Mouse (Mus musculus) thymus, postnatal 4 days (tissue): ENCODE results near the gene Otp.

Experiments
- DNase-seq: peaks from one replicate; pipeline ENCODE4 v3.0.0; 2021

Otp gene

GRCm38 (mm10) chr13:94874039-94874425, 1.4 kb upstream of the Otp start:
- DNase-seq: no peak

DNA sequence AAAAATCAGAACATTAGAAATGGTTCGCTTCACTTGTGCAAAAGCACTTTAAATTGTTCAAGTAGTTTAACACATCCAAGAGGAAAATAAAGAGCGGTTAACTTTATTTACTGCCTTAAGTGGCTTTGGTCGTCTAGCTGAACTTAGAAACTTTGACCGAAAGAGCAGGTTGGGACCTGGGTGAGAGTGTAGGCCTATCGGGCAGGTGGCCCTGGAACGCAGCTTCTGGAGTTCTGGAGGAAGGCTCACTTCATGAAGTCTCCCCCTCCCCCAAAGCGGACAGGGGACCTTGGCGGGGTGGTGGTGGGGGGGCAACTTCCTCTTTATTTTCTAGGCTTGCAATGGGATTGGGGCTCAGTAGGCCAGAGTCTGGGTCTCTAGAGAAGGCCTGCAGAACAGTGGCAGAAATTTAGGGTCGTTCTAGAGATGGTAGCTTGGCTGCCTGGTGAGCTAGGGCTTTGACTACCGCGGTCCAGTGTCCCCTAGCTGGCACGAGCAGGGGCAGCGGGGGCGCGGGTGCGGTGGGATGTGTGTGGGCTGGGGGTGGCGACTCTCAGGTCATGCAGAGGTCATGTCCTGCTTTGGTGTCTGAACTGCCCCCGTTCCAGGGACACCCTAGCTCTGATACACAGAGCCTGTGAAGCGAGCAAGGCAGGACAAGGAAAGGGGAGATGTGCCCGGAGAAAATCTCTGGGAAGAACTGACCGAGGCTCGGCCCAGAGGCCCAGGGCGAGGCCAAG, 576 bp upstream of the Otp start:
- DNase-seq: no peak

DNA sequence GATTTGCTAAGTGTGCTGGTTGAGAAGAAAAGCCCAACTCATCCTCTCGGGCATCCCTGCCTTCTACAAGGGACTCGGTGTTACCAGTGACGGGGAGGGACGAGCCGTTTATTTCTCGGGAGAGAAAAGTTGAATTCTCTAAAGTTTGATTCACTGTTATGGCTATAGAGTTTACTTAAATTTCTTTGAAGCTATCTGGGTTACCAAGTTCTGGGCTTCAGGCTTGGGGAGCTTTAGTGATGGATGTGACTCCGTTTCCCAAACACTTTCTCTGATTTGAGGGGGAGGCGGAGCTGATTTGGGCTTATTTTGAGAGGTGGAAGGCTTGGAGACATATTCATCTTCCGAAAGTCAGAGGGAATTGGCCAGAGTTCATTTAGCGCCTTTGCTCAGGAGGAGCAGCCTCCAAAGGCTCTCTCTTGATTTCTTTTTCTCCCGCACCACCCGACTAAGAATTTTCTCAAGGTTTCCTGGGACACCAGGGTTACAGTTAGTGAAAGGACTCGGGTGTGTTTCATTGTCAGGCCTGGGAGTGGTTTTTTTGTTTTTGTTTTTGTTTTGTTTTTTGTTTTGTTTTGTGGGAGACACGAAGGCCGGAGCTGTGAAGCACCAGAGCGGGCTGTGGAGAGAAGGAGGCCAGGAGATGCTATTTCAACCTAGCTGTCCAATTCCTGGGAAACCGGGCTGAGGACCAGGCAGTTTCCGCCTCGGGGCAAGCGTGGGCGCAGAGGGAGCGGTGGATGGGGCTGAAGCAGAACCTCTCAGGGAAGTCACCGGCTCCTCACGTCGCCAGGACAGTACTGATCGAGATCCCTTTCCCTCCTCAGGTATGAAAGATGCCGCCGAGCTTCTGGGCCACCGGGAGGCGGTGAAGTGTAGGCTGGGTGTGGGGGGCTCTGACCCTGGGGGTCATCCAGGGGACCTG, 1.1 kb downstream of the Otp start:
- DNase-seq: no peak

DNA sequence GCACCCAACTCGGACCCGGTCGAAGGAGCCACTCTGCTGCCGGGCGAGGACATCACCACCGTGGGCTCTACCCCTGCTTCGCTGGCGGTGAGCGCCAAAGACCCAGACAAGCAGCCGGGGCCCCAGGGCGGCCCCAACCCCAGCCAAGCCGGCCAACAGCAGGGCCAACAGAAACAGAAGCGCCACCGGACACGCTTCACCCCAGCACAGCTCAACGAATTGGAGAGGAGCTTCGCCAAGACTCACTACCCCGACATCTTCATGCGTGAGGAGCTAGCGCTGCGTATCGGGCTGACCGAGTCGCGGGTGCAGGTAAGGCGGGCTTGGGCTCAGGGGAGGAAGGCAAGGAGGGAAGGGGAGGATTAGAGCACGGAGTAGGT, 1.8 kb downstream of the Otp start:
- no peak for DNase-seq

GRCm38 (mm10) chr13:94877991-94878745, 2.8 kb downstream of the Otp start:
- no peak for DNase-seq

DNA sequence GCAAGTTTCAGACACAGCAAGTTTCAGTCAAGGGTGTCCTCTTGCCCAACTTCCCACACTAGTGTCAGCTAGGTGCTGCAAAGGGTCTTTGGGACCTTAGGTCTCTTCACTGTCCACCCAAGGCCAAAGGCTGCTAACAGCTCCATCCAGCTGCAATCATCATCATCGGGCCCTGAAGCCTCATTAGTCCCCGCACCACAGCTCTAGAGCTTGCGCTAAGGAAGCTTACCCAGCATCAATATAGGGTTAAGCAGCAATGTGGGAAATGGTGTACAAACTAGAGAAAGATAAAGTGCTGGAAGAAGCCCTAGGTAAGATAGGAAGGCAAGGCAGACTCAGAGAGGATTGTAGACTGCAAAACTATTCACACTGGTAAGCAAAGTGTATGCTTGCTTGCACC, 5.8 kb downstream of the Otp start:
- DNase-seq: no peak

GRCm38 (mm10) chr13:94882221-94882620, 6.8 kb downstream of the Otp start:
- no peak for DNase-seq

DNA sequence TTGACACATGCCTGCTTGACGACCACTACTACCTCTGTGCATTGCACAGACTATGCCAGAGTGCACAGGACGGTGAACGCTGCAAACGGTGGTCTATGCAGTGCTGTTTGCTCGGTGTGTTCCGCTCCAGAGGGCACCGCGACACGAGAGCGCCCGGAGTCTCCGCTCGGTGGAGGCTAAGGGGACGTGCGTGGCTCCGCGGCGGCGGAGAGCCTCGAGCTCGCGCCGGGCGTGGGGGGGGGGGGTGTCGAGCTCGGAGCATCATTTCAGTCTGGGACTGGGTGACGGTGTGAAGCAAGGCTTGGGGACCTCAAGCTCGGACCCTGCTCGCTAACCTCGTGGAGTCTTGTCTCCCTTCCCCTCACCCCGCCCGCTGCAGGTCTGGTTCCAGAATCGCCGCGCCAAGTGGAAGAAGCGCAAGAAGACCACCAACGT, 7.3 kb downstream of the Otp start:
- no peak for DNase-seq

DNA sequence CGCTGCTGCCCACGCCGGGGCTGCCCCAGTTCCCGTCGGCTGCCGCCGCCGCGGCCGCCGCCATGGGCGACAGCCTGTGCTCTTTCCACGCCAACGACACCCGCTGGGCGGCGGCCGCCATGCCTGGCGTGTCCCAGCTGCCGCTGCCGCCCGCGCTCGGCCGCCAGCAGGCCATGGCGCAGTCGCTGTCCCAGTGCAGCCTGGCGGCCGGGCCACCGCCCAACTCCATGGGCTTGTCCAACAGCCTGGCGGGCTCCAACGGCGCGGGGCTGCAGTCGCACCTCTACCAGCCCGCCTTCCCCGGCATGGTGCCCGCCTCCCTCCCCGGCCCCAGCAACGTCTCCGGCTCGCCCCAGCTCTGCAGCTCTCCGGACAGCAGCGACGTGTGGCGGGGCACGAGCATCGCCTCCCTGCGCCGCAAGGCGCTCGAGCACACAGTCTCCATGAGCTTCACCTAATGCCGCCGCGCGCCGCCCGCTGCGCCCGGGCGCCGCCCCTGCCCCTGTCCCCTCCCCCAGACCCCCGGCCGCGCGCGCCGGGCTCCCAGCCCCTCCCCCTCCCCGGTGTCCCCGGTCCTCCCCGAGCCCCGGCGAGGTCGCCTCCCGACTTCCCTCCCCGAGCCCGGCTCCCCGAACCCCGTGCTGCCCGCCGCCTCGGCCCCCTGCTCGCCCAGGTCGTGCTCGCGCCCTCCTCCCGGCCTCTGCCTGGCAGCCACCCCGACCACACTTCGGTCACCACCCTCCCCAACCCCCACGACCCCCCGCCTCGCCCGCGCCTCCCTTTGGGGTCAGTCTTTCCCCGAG, 8.0 kb downstream of the Otp start:
- peak; percentile 35 for DNase-seq

GRCm38 (mm10) chr13:94883966-94884960, 8.9 kb downstream of the Otp start:
- no peak for DNase-seq

GRCm38 (mm10) chr13:94885291-94886235, 10.2 kb downstream of the Otp start:
- DNase-seq: peak; percentile 28

DNA sequence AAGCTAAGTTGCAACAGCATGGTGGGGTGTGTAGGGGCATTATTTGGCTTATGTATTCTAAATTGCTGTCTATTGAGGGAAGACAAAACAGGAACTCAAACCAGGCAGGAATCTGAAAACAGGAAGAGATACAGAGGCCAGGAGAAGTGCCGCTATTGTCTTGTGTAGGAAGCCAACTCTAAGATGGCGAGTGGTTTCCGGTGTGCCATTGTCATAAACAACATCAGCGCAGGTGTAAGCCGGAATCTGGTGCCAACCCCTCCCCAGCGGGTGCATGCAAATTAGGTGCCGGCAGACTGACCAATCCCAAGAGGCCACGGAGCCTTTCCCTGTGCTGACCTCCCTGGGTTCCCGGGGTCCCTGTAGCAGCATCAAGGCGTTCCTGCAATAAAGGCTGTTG, 32.4 kb downstream of the Otp start:
- no peak for DNase-seq

DNA sequence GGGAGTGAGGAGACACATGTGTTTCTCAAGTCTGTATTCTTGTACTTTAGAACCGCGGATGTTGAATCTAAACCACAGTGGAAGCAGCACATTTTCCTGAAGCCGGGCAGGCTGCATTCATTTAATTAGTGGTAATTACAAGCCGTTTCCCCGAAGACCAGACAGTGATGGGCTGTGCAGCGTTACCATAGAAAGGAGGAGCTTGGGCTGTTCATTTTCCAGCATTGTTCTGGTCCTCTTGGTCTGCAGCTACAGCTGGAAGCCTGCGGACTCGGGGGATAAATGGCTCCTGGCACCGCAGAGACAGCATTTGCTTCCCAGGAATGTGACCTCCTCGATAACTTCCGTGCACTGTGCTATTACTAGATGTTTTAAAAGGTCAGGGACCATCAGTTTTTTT, 37.6 kb downstream of the Otp start:
- DNase-seq: no peak

DNA sequence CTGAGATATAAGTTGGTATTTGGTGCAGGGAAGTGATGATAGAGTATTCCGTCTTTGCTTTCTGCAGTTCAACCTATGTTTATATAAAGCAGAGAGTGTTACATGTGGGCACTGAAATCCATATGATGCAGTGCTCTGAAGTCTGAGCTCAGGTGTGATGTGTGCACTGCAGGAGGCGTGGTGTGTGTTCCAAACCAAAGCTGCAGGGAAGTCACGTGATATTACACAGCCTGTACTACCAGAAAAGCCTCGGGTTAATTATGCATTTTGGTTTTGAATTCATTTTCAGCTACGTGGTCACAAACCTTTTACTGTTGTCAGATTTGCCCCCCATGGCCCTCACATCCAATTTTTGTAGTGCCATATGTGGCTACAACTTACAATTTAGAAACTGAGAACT, 40.3 kb downstream of the Otp start:
- no peak for DNase-seq

DNA sequence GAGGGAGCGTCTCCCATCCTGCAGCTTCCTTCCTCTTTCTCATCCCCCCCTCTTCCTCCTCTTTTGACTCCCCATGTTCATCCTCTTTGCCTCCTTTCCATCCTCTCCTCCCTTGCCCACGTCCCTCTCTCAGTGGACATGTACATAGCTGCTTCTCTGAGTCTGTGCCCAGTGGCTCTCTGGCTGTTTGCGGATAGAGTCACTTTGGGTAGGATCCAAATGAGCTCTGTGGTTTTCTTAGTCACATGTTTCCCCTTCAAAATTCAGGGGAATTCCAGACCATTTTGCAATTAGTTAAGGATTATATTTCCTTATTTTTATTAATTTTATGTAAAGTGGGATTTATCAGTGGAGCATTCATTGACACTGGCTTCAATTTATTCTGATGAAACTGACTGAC, 52.7 kb downstream of the Otp start:
- no peak for DNase-seq
